Comparison of ENCODE assay signal across 8 mouse cellular contexts in the genomic region with DNA sequence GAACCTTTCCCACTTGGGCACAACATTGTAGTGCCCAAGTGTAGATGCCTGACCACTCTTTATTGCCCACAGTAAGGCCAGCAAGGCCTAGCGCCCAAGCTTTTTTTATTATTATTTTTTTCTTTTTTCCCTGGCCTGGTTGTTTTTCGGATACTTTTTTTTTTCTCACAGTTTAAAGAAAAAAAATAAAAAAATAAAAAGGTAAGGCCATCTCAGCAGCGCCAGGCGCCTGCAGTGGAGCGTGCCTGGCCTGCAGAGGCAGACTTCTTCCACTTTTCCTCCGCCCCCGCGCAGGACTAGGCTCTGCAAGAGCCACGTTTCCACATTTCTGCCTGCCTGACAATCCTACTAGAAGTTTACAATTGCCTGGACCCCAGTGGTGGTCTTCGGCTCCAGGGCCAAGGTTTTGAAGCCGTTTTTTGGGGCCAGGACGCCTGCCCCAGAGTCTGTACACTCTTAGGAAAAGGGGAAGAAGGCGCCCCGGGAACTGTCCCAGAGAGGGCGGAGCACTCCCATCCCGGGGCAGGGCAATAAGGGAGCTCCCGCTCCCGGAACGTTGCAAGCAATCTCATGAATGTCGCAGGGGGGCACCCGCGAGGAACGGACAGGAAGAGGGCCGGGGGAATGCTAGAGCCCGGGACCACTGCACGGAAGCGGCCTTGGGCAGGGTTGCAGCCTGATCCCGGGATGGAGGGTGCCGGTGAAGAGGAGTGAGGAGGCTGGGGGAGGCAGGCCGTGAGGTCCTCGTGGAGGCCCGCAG. TPM values are rescaled to one million over a fixed set of nuclear protein-coding genes. Genes with fewer than 3 reads are reported as not detected.
A peak's percentile ranks its signal among the peaks of the same experiment; 100 is the strongest.
DNase-seq lines count a peak whose midpoint lies in the region; ATAC-seq and TF ChIP-seq lines count a peak whose summit lies in the region.

TSS of gene Stx16 (plus strand) at position 636 of the 760 bp plus-strand sequence.

- peak; percentile 89 for ATAC-seq in embryonic facial prominence, embryonic 13.5 days (ENCODE audit: insufficient number of reproducible peaks, insufficient read depth, low FRiP score, low TSS enrichment, low read depth)
- ATAC-seq in limb, embryonic 12.5 days (ENCODE audit: insufficient number of reproducible peaks, insufficient read depth, low FRiP score, low TSS enrichment, low read depth): peak; percentile 86
- peak; percentile 91 for ATAC-seq in midbrain, embryonic 15.5 days (replicated peaks)

- no peaks in the 10 kb centered on the region for H3K36me3 ChIP-seq in embryonic facial prominence, embryonic 13.5 days
- no peaks in the 10 kb centered on the region for H3K36me3 ChIP-seq in kidney, adult 2 months (ENCODE audit: control insufficient read depth, insufficient read depth, low read length)
- peaks cover 3% of the 10 kb centered on the region; the same call in 1 of the 2 replicates for H3K36me3 ChIP-seq in limb, embryonic 12.5 days
- H3K36me3 ChIP-seq in midbrain, embryonic 15.5 days (replicated peaks): no peaks in the 10 kb centered on the region
- H3K36me3 ChIP-seq in spleen, adult 2 months (ENCODE audit: control insufficient read depth, insufficient read depth, low read length): peaks cover 3% of the 10 kb centered on the region; the same call in 1 of the 2 replicates

- H3K9me3 ChIP-seq in embryonic facial prominence, embryonic 13.5 days: no peaks in the 10 kb centered on the region
- H3K9me3 ChIP-seq in limb, embryonic 12.5 days: no peaks in the 10 kb centered on the region
- no peaks in the 10 kb centered on the region for H3K9me3 ChIP-seq in midbrain, embryonic 15.5 days

- peak; percentile 95 for DNase-seq in 3134 (ENCODE audit: extremely low read depth, insufficient read length, low spot score)
- DNase-seq in adrenal gland, postnatal 36 days: peak; percentile 94 to 95
- DNase-seq in heart, adult 18-20 months: peak; percentile 96 to 99
- peak; percentile 97 for DNase-seq in kidney, adult 2 months
- DNase-seq in spleen, adult 2 months (ENCODE audit: low read depth in 1 of 2, low spot score in 2 of 2): peak; percentile 50 to 75

- H3K27ac ChIP-seq in embryonic facial prominence, embryonic 13.5 days: peak within 1 kb of the TSS; percentile 98
- peak within 1 kb of the TSS; percentile 99 for H3K27ac ChIP-seq in kidney, adult 2 months (ENCODE audit: insufficient read depth, low read depth, low read length)
- peak within 1 kb of the TSS; percentile 98 for H3K27ac ChIP-seq in limb, embryonic 12.5 days
- H3K27ac ChIP-seq in midbrain, embryonic 15.5 days: peak within 1 kb of the TSS; percentile 89
- H3K27ac ChIP-seq in spleen, adult 2 months (ENCODE audit: insufficient read depth, low read length): peak within 1 kb of the TSS; percentile 75

- under 1% methylated on average over 32 of the region's 32 CpGs for WGBS in embryonic facial prominence, embryonic 13.5 days
- 1% methylated on average over 32 of the region's 32 CpGs for WGBS in kidney, adult 2 months
- under 1% methylated on average over 32 of the region's 32 CpGs for WGBS in limb, embryonic 12.5 days
- WGBS in midbrain, embryonic 15.5 days: under 1% methylated on average over 32 of the region's 32 CpGs
- WGBS in spleen, adult 2 months: 3% methylated on average over 32 of the region's 32 CpGs

- H3K4me3 ChIP-seq in embryonic facial prominence, embryonic 13.5 days: peak within 1 kb of the TSS; percentile 86
- peak within 1 kb of the TSS; percentile 100 for H3K4me3 ChIP-seq in kidney, adult 2 months (ENCODE audit: insufficient read depth, low read depth, low read length)
- peak within 1 kb of the TSS; percentile 77 for H3K4me3 ChIP-seq in limb, embryonic 12.5 days (replicated peaks)
- H3K4me3 ChIP-seq in midbrain, embryonic 15.5 days: peak within 1 kb of the TSS; percentile 69
- peak within 1 kb of the TSS; percentile 82 for H3K4me3 ChIP-seq in spleen, adult 2 months (ENCODE audit: extremely low read depth, insufficient read depth, insufficient read length)

- peak within 1 kb of the TSS; percentile 89 for H3K9ac ChIP-seq in embryonic facial prominence, embryonic 13.5 days
- peak within 1 kb of the TSS; percentile 84 for H3K9ac ChIP-seq in limb, embryonic 12.5 days (replicated peaks)
- peak within 1 kb of the TSS; percentile 74 for H3K9ac ChIP-seq in midbrain, embryonic 15.5 days

- no peaks in the 10 kb centered on the region for H3K27me3 ChIP-seq in embryonic facial prominence, embryonic 13.5 days
- no peaks in the 10 kb centered on the region for H3K27me3 ChIP-seq in kidney, adult 2 months (replicated peaks; ENCODE audit: control insufficient read depth, insufficient read depth, low read length)
- no peaks in the 10 kb centered on the region for H3K27me3 ChIP-seq in limb, embryonic 12.5 days
- H3K27me3 ChIP-seq in midbrain, embryonic 15.5 days (replicated peaks): no peaks in the 10 kb centered on the region
- no peaks in the 10 kb centered on the region for H3K27me3 ChIP-seq in spleen, adult 2 months (ENCODE audit: control insufficient read depth, insufficient read depth, low read length)

- peak within 1 kb of the TSS; percentile 87 for H3K4me2 ChIP-seq in embryonic facial prominence, embryonic 13.5 days
- H3K4me2 ChIP-seq in limb, embryonic 12.5 days: peak within 1 kb of the TSS; percentile 88
- peak within 1 kb of the TSS; percentile 83 for H3K4me2 ChIP-seq in midbrain, embryonic 15.5 days

- peaks cover 40% of the 10 kb centered on the region for H3K4me1 ChIP-seq in embryonic facial prominence, embryonic 13.5 days
- peaks cover 5% of the 10 kb centered on the region; the same call in 1 of the 2 replicates for H3K4me1 ChIP-seq in kidney, adult 2 months (ENCODE audit: control insufficient read depth, insufficient read depth, low read length)
- H3K4me1 ChIP-seq in limb, embryonic 12.5 days (replicated peaks): peaks cover 46% of the 10 kb centered on the region
- H3K4me1 ChIP-seq in midbrain, embryonic 15.5 days: peaks cover 47% of the 10 kb centered on the region
- peaks cover 6% of the 10 kb centered on the region; the same call in 1 of the 2 replicates for H3K4me1 ChIP-seq in spleen, adult 2 months (ENCODE audit: control insufficient read depth, insufficient read depth, insufficient read length)

- TF ChIP-seq POLR2A in kidney, adult 2 months (IDR thresholded peaks at IDR 0.05; ENCODE audit: low read depth, low read length): peak; percentile 63
- TF ChIP-seq POLR2A in spleen, adult 2 months (IDR thresholded peaks at IDR 0.05; ENCODE audit: low read depth, low read length): peak; percentile 49; the same call in 1 of the 2 replicates

- TF ChIP-seq CTCF in kidney, adult 2 months (conservative IDR thresholded peaks at IDR 0.05; ENCODE audit: insufficient read depth, insufficient read length, low read depth, low read length): peak; percentile 53
- TF ChIP-seq CTCF in spleen, adult 2 months (IDR thresholded peaks at IDR 0.05; ENCODE audit: extremely low read depth, insufficient read depth, insufficient read length, insufficient replicate concordance): 0 out of 2 replicates have a peak, but pooled peaks have one; percentile 10

RNA-seq across cellular contexts. Expression of gene Stx16, which starts in this region (rescaled TPM):
- 10 to 100 TPM; 48.5 to 57.9 TPM for total RNA-seq in adrenal gland, postnatal 36 days (2021)
- 13.5 and 15.5 TPM in 2 replicates for polyA plus RNA-seq in embryonic facial prominence, embryonic 13.5 days (2015; fragmentation: Nextera tagmentation; extraction: Ambion mirVana)
- total RNA-seq in heart, adult 18-20 months (2021): 10 to 100 TPM; 16.4 to 17.3 TPM
- polyA plus RNA-seq in kidney, adult 2 months (2012; rRNA removed): 24.3 and 31.9 TPM in 2 replicates
- 12.7 and 13.6 TPM in 2 replicates for polyA plus RNA-seq in limb, embryonic 12.5 days (2016; fragmentation: Nextera tagmentation; extraction: Ambion mirVana)
- polyA plus RNA-seq in midbrain, embryonic 15.5 days (2015; fragmentation: Nextera tagmentation; extraction: Ambion mirVana): 15.2 and 16.7 TPM in 2 replicates
- polyA plus RNA-seq in spleen, adult 2 months (2012; rRNA removed): 36.0 and 44.0 TPM in 2 replicates

Comparison
In these comparisons a context has a peak if more than half of its experiments do, and no peak if none do; other contexts are left out.
1. Peak in every context shown above with its lines: DNase-seq, ATAC-seq, H3K4me3 ChIP-seq and H3K27ac ChIP-seq.